Mouse (Mus musculus) hindbrain, embryonic 15.5 days (tissue): Measurements from ENCODE around the gene Gpbp1. TPM values are rescaled to one million over a fixed set of nuclear protein-coding genes. Genes with fewer than 3 reads are reported as not detected.
A peak's percentile ranks its signal among the peaks of the same experiment; 100 is the strongest.

ENCODE experiments used
- ATAC-seq: fragments of 200-750 bp; cut with Nextera tagmentation; 2 replicates; pipeline ENCODE4 v1.8.0; 2017; ENCODE audit warnings: low read depth, moderate number of reproducible peaks, moderate TSS enrichment; ENCODE audit not compliant: low FRiP score
- H3K27ac ChIP-seq: fragments of 300-500 bp; sonication (generic); replicated peaks from 2 replicates; pipeline ENCODE4 v1.5.1; 2015; ENCODE audit warnings: mild to moderate bottlenecking, inconsistent platforms
- H3K27me3 ChIP-seq: fragments of 300-500 bp; sonication (generic); 2 replicates; pipeline ENCODE4 v1.6.1; 2015; ENCODE audit warnings: control low read depth, inconsistent platforms
- H3K36me3 ChIP-seq: fragments of 300-500 bp; sonication (generic); 2 replicates; pipeline ENCODE4 v1.6.1; 2015; ENCODE audit warnings: control low read depth, inconsistent platforms
- H3K4me1 ChIP-seq: fragments of 300-500 bp; sonication (generic); replicated peaks from 2 replicates; pipeline ENCODE4 v1.6.1; 2015; ENCODE audit warnings: control low read depth, inconsistent platforms
- H3K4me2 ChIP-seq: fragments of 300-500 bp; sonication (generic); 2 replicates; pipeline ENCODE4 v1.6.1; 2015; ENCODE audit warnings: moderate library complexity, mild to moderate bottlenecking, inconsistent platforms
- H3K4me3 ChIP-seq: fragments of 300-500 bp; sonication (generic); 2 replicates; pipeline ENCODE4 v1.5.1; 2015; ENCODE audit warnings: mild to moderate bottlenecking, inconsistent platforms
- H3K9ac ChIP-seq: fragments of 300-500 bp; sonication (generic); 2 replicates; pipeline ENCODE4 v1.6.1; 2015; ENCODE audit warnings: inconsistent platforms
- H3K9me3 ChIP-seq: fragments of 300-500 bp; sonication (generic); 2 replicates; pipeline ENCODE4 v1.6.1; 2016; ENCODE audit warnings: control low read depth, inconsistent platforms
- WGBS: fragments of 180-500 bp; shearing (Covaris S2); methylation state at CpG from one replicate; pipeline ENCODE4 v1.1.7; 2015; 5-methylcytosine and 5-hydroxymethylcytosine counted together
- polyA plus RNA-seq: library from polyadenylated mRNA; unstranded; fragments of >200 nt; fragmentation: Nextera tagmentation; extraction: Ambion mirVana; gene quantifications from 2 replicates; pipeline ENCODE4 v1.2.1, GENCODE M21; 2015

The Gpbp1 gene
- polyA plus RNA-seq, 1 experiment from 2014 or later = 82.3 TPM

GRCm38 (mm10) chr13:111431174-111431573 is 58.7 kb downstream of the Gpbp1 start:
- ATAC-seq = no peak
- H3K9ac ChIP-seq = no peak overlapping the region
- peaks cover 19% of the 10 kb centered on the region for H3K36me3 ChIP-seq
- H3K9me3 ChIP-seq = no peaks in the 10 kb centered on the region
- H3K4me3 ChIP-seq = no peak overlapping the region
- WGBS = 64% methylated on average over 1 of the region's 1 CpGs
- H3K4me1 ChIP-seq = no peaks in the 10 kb centered on the region
- H3K27ac ChIP-seq = no peak overlapping the region
- H3K4me2 ChIP-seq = no peak overlapping the region
- H3K27me3 ChIP-seq = no peaks in the 10 kb centered on the region

- ATAC-seq = no peak; the same call in 1 of the 2 replicates
- Histone ChIP-seq H3K4me2 (no peak overlapping the region), H3K4me3 (no peak overlapping the region), H3K9me3 (no peaks in the 10 kb centered on the region), H3K27me3 (no peaks in the 10 kb centered on the region), H3K36me3 (peaks cover 8% of the 10 kb centered on the region; the same call in 1 of the 2 replicates), H3K4me1 (no peaks in the 10 kb centered on the region), H3K9ac (no peak overlapping the region), H3K27ac (no peak overlapping the region)
Measured at GRCm38 (mm10) chr13:111421330-111421729, 68.6 kb downstream of the Gpbp1 start.

- no peaks in the 10 kb centered on the region for H3K9me3 ChIP-seq
- H3K27me3 ChIP-seq = no peaks in the 10 kb centered on the region
- no peak overlapping the region for H3K9ac ChIP-seq
- no peaks in the 10 kb centered on the region for H3K4me1 ChIP-seq
- no peak overlapping the region for H3K4me3 ChIP-seq
- 0 out of 2 replicates have a peak, but pooled peaks have one; percentile 19 for ATAC-seq
- no peak overlapping the region for H3K4me2 ChIP-seq
- no peaks in the 10 kb centered on the region for H3K36me3 ChIP-seq
- no peak overlapping the region for H3K27ac ChIP-seq
- WGBS = 72% methylated on average over 2 of the region's 2 CpGs
Measured at GRCm38 (mm10) chr13:111418087-111418486, 71.8 kb downstream of the Gpbp1 start.

- no peaks in the 10 kb centered on the region; the same call in 1 of the 2 replicates for H3K4me1 ChIP-seq
- no peak overlapping the region for H3K4me3 ChIP-seq
- no peaks in the 10 kb centered on the region for H3K36me3 ChIP-seq
- no peaks in the 10 kb centered on the region for H3K9me3 ChIP-seq
- no peak overlapping the region for H3K4me2 ChIP-seq
- H3K27ac ChIP-seq = no peak overlapping the region
- no peaks in the 10 kb centered on the region for H3K27me3 ChIP-seq
- H3K9ac ChIP-seq = no peak overlapping the region
- ATAC-seq = no peak
- 36% methylated on average over 4 of the region's 4 CpGs for WGBS
Measured at GRCm38 (mm10) chr13:111413156-111413555, 76.8 kb downstream of the Gpbp1 start.

GRCm38 (mm10) chr13:111410831-111411230 is 79.1 kb downstream of the Gpbp1 start:
- H3K27me3 ChIP-seq = no peaks in the 10 kb centered on the region
- no peak overlapping the region for H3K27ac ChIP-seq
- H3K36me3 ChIP-seq = no peaks in the 10 kb centered on the region
- H3K9me3 ChIP-seq = no peaks in the 10 kb centered on the region
- H3K4me1 ChIP-seq = no peaks in the 10 kb centered on the region; the same call in 1 of the 2 replicates
- no peak overlapping the region for H3K9ac ChIP-seq
- 3% methylated on average over 7 of the region's 7 CpGs for WGBS
- no peak overlapping the region for H3K4me2 ChIP-seq
- H3K4me3 ChIP-seq = no peak overlapping the region
- peak; percentile 32; the same call in 1 of the 2 replicates for ATAC-seq

GRCm38 (mm10) chr13:111406859-111407389 is 83.0 kb downstream of the Gpbp1 start:
- H3K4me2 ChIP-seq = no peak overlapping the region
- no peak overlapping the region for H3K9ac ChIP-seq
- H3K27me3 ChIP-seq = no peaks in the 10 kb centered on the region
- WGBS = 64% methylated on average over 9 of the region's 9 CpGs
- no peak for ATAC-seq
- no peak overlapping the region for H3K27ac ChIP-seq
- H3K36me3 ChIP-seq = no peaks in the 10 kb centered on the region
- H3K9me3 ChIP-seq = no peaks in the 10 kb centered on the region
- no peaks in the 10 kb centered on the region; the same call in 1 of the 2 replicates for H3K4me1 ChIP-seq
- no peak overlapping the region for H3K4me3 ChIP-seq

- no peak for ATAC-seq
- no peaks in the 10 kb centered on the region; the same call in 1 of the 2 replicates for H3K4me1 ChIP-seq
- 89% methylated on average over 3 of the region's 3 CpGs for WGBS
- H3K4me2 ChIP-seq = no peak overlapping the region
- no peak overlapping the region for H3K4me3 ChIP-seq
- no peaks in the 10 kb centered on the region for H3K9me3 ChIP-seq
- no peaks in the 10 kb centered on the region for H3K27me3 ChIP-seq
- no peak overlapping the region for H3K27ac ChIP-seq
- H3K36me3 ChIP-seq = no peaks in the 10 kb centered on the region
- H3K9ac ChIP-seq = no peak overlapping the region
Measured at GRCm38 (mm10) chr13:111405956-111406355, 84.0 kb downstream of the Gpbp1 start.

GRCm38 (mm10) chr13:111397600-111398151 is 92.2 kb downstream of the Gpbp1 start:
- Histone ChIP-seq H3K27ac (no peak overlapping the region), H3K9me3 (no peaks in the 10 kb centered on the region), H3K4me1 (peaks cover 10% of the 10 kb centered on the region; the same call in 1 of the 2 replicates), H3K36me3 (no peaks in the 10 kb centered on the region), H3K9ac (no peak overlapping the region), H3K4me2 (no peak overlapping the region), H3K4me3 (no peak overlapping the region), H3K27me3 (no peaks in the 10 kb centered on the region)
- 0 out of 2 replicates have a peak, but pooled peaks have one; percentile 34 for ATAC-seq
- 23% methylated on average over 5 of the region's 5 CpGs for WGBS

GRCm38 (mm10) chr13:111397061-111397460 is 92.8 kb downstream of the Gpbp1 start:
- Histone ChIP-seq H3K4me1 (peaks cover 10% of the 10 kb centered on the region; the same call in 1 of the 2 replicates), H3K4me2 (no peak overlapping the region), H3K9me3 (no peaks in the 10 kb centered on the region), H3K9ac (no peak overlapping the region), H3K36me3 (no peaks in the 10 kb centered on the region), H3K27me3 (no peaks in the 10 kb centered on the region), H3K27ac (no peak overlapping the region), H3K4me3 (no peak overlapping the region)
- WGBS = 67% methylated on average over 7 of the region's 7 CpGs
- no peak for ATAC-seq

GRCm38 (mm10) chr13:111395528-111395927 is 94.4 kb downstream of the Gpbp1 start:
- H3K9me3 ChIP-seq = no peaks in the 10 kb centered on the region
- no peak for ATAC-seq
- WGBS = 93% methylated on average over 7 of the region's 7 CpGs
- no peaks in the 10 kb centered on the region for H3K36me3 ChIP-seq
- no peak overlapping the region for H3K9ac ChIP-seq
- H3K27me3 ChIP-seq = no peaks in the 10 kb centered on the region
- no peak overlapping the region for H3K4me2 ChIP-seq
- H3K4me1 ChIP-seq = peaks cover 10% of the 10 kb centered on the region; the same call in 1 of the 2 replicates
- H3K4me3 ChIP-seq = no peak overlapping the region
- H3K27ac ChIP-seq = no peak overlapping the region

GRCm38 (mm10) chr13:111394904-111395303 is 95.0 kb downstream of the Gpbp1 start:
- no peak for ATAC-seq
- Histone ChIP-seq H3K36me3 (no peaks in the 10 kb centered on the region), H3K27me3 (no peaks in the 10 kb centered on the region), H3K27ac (no peak overlapping the region), H3K9ac (no peak overlapping the region), H3K4me3 (no peak overlapping the region), H3K4me2 (no peak overlapping the region), H3K4me1 (peaks cover 10% of the 10 kb centered on the region; the same call in 1 of the 2 replicates), H3K9me3 (no peaks in the 10 kb centered on the region)
- WGBS = 78% methylated on average over 4 of the region's 4 CpGs

- WGBS = 85% methylated on average over 8 of the region's 8 CpGs
- Histone ChIP-seq H3K36me3 (no peaks in the 10 kb centered on the region), H3K4me1 (peaks cover 10% of the 10 kb centered on the region; the same call in 1 of the 2 replicates), H3K27me3 (no peaks in the 10 kb centered on the region), H3K9me3 (no peaks in the 10 kb centered on the region), H3K4me3 (no peak overlapping the region), H3K9ac (no peak overlapping the region), H3K27ac (no peak overlapping the region), H3K4me2 (no peak overlapping the region)
- no peak for ATAC-seq
Measured at GRCm38 (mm10) chr13:111394341-111394740, 95.6 kb downstream of the Gpbp1 start.
